Mouse (Mus musculus) kidney, postnatal 0 days (tissue): ENCODE measurements at regions not wholly inside any gene's neighbourhood (a gene's known extent, or its start where the extent isn't known, plus 50 kb on each side); places are given as distances from the start of the nearest gene placed in this dataset.

ENCODE experiments used
- ATAC-seq: fragments of 200-750 bp; cut with Nextera tagmentation; replicated peaks from 2 replicates; pipeline ENCODE4 v1.8.0; 2017; ENCODE audit warnings: low read depth, moderate number of reproducible peaks, moderate TSS enrichment, moderate library complexity; ENCODE audit not compliant: low FRiP score
- DNase-seq: peaks from one replicate; pipeline ENCODE4 v3.0.0-alpha.2; 2016; ENCODE audit warnings: low spot score
- H3K27ac ChIP-seq: fragments of 300-500 bp; sonication (generic); 2 replicates; pipeline ENCODE4 v1.5.1; 2014; ENCODE audit warnings: mild to moderate bottlenecking
- H3K27me3 ChIP-seq: fragments of 300-500 bp; sonication (generic); 2 replicates; pipeline ENCODE4 v1.6.1; 2014; ENCODE audit warnings: low read length, mixed read lengths; ENCODE audit not compliant: insufficient read depth
- H3K36me3 ChIP-seq: fragments of 300-500 bp; sonication (generic); 2 replicates; pipeline ENCODE4 v1.6.1; 2014; ENCODE audit warnings: low read length, mixed read lengths; ENCODE audit not compliant: insufficient read depth
- H3K4me1 ChIP-seq: fragments of 300-500 bp; sonication (generic); replicated peaks from 2 replicates; pipeline ENCODE4 v1.6.1; 2014; ENCODE audit warnings: antibody characterized with exemption, low read length, mixed read lengths; ENCODE audit not compliant: insufficient read depth
- H3K4me2 ChIP-seq: fragments of 300-500 bp; sonication (generic); 2 replicates; pipeline ENCODE4 v1.6.1; 2014; ENCODE audit warnings: mild to moderate bottlenecking, low read length, moderate library complexity, mixed read lengths
- H3K4me3 ChIP-seq: fragments of 300-500 bp; sonication (generic); replicated peaks from 2 replicates; pipeline ENCODE4 v1.5.1; 2014; ENCODE audit warnings: low read depth, low read length
- H3K9ac ChIP-seq: fragments of 300-500 bp; sonication (generic); 2 replicates; pipeline ENCODE4 v1.6.1; 2014; ENCODE audit warnings: low read depth, low read length
- H3K9me3 ChIP-seq: fragments of 300-500 bp; sonication (generic); replicated peaks from 2 replicates; pipeline ENCODE4 v1.6.1; 2016; ENCODE audit warnings: low read length, inconsistent platforms, mixed read lengths
- CTCF ChIP-seq: IDR thresholded peaks from 2 replicates; pipeline ENCODE4 v1.5.1; 2016; ENCODE audit warnings: antibody characterized with exemption, low read depth, mild to moderate bottlenecking, moderate library complexity
- WGBS: fragments of 180-500 bp; shearing (Covaris S2); extraction: QIAGEN DNeasy Blood & Tissue Kit; methylation state at CpG from one replicate; pipeline ENCODE4 v1.1.7; 2014; 5-methylcytosine and 5-hydroxymethylcytosine counted together

GRCm38 (mm10) chr4:22092551-22092950 lies 161.4 kb downstream of the Faxc start:
- no peaks in the 10 kb centered on the region for H3K9me3 ChIP-seq
- H3K4me2 ChIP-seq: no peak overlapping the region
- no peak overlapping the region for H3K9ac ChIP-seq
- H3K27me3 ChIP-seq: no peaks in the 10 kb centered on the region
- no peak overlapping the region for H3K27ac ChIP-seq
- H3K4me3 ChIP-seq: no peak overlapping the region
- no peaks in the 10 kb centered on the region for H3K4me1 ChIP-seq
- H3K36me3 ChIP-seq: no peaks in the 10 kb centered on the region
- no peak for ATAC-seq
- DNase-seq: no peak
- TF ChIP-seq CTCF: no peak
- 89% methylated on average over 4 of the region's 4 CpGs for WGBS

- no peak for ATAC-seq
- DNase-seq: no peak
- H3K4me3 ChIP-seq: no peak overlapping the region
- H3K27ac ChIP-seq: no peak overlapping the region
- H3K27me3 ChIP-seq: no peaks in the 10 kb centered on the region
- no peaks in the 10 kb centered on the region for H3K9me3 ChIP-seq
- H3K4me2 ChIP-seq: no peak overlapping the region
- TF ChIP-seq CTCF: no peak
- H3K9ac ChIP-seq: no peak overlapping the region
- H3K36me3 ChIP-seq: no peaks in the 10 kb centered on the region
- 26% methylated on average over 11 of the region's 11 CpGs for WGBS
- no peaks in the 10 kb centered on the region for H3K4me1 ChIP-seq
Measured at GRCm38 (mm10) chr4:22095257-22096031, 164.3 kb downstream of the Faxc start.

GRCm38 (mm10) chr4:22098605-22099004 lies 167.5 kb downstream of the Faxc start:
- no peak overlapping the region for H3K9ac ChIP-seq
- ATAC-seq: no peak
- no peaks in the 10 kb centered on the region for H3K27me3 ChIP-seq
- no peak overlapping the region for H3K4me3 ChIP-seq
- no peaks in the 10 kb centered on the region for H3K36me3 ChIP-seq
- TF ChIP-seq CTCF: no peak
- no peak overlapping the region for H3K4me2 ChIP-seq
- no peak for DNase-seq
- WGBS: 84% methylated on average over 9 of the region's 9 CpGs
- no peak overlapping the region for H3K27ac ChIP-seq
- H3K4me1 ChIP-seq: no peaks in the 10 kb centered on the region
- H3K9me3 ChIP-seq: no peaks in the 10 kb centered on the region

GRCm38 (mm10) chr4:22102478-22102877 lies 171.3 kb downstream of the Faxc start:
- Histone ChIP-seq H3K27me3 (no peaks in the 10 kb centered on the region), H3K36me3 (no peaks in the 10 kb centered on the region), H3K27ac (no peak overlapping the region), H3K4me3 (no peak overlapping the region), H3K9ac (no peak overlapping the region), H3K9me3 (no peaks in the 10 kb centered on the region), H3K4me2 (no peak overlapping the region), H3K4me1 (no peaks in the 10 kb centered on the region)
- ATAC-seq (no peak), DNase-seq (no peak)
- WGBS: 84% methylated on average over 5 of the region's 5 CpGs
- no peak for TF ChIP-seq CTCF

GRCm38 (mm10) chr4:22103001-22103587 lies 172.0 kb downstream of the Faxc start:
- no peaks in the 10 kb centered on the region for H3K36me3 ChIP-seq
- no peak for TF ChIP-seq CTCF
- no peak overlapping the region for H3K9ac ChIP-seq
- H3K27me3 ChIP-seq: no peaks in the 10 kb centered on the region
- H3K4me1 ChIP-seq: no peaks in the 10 kb centered on the region
- DNase-seq: no peak
- H3K4me3 ChIP-seq: no peak overlapping the region
- H3K9me3 ChIP-seq: no peaks in the 10 kb centered on the region
- H3K4me2 ChIP-seq: no peak overlapping the region
- H3K27ac ChIP-seq: no peak overlapping the region
- WGBS: 77% methylated on average over 8 of the region's 8 CpGs
- ATAC-seq: no peak

- WGBS: 82% methylated on average over 9 of the region's 9 CpGs
- DNase-seq (no peak), ATAC-seq (no peak)
- H3K4me1 ChIP-seq: no peaks in the 10 kb centered on the region
- H3K9ac ChIP-seq: no peak overlapping the region
- no peaks in the 10 kb centered on the region for H3K27me3 ChIP-seq
- H3K4me3 ChIP-seq: no peak overlapping the region
- no peak overlapping the region for H3K4me2 ChIP-seq
- no peaks in the 10 kb centered on the region for H3K9me3 ChIP-seq
- H3K27ac ChIP-seq: no peak overlapping the region
- TF ChIP-seq CTCF: no peak
- H3K36me3 ChIP-seq: no peaks in the 10 kb centered on the region
Measured at GRCm38 (mm10) chr4:22106883-22107282, 175.8 kb downstream of the Faxc start.
